Mouse (Mus musculus): ENCODE data around the gene Rps26.

Gene Rps26

DNA sequence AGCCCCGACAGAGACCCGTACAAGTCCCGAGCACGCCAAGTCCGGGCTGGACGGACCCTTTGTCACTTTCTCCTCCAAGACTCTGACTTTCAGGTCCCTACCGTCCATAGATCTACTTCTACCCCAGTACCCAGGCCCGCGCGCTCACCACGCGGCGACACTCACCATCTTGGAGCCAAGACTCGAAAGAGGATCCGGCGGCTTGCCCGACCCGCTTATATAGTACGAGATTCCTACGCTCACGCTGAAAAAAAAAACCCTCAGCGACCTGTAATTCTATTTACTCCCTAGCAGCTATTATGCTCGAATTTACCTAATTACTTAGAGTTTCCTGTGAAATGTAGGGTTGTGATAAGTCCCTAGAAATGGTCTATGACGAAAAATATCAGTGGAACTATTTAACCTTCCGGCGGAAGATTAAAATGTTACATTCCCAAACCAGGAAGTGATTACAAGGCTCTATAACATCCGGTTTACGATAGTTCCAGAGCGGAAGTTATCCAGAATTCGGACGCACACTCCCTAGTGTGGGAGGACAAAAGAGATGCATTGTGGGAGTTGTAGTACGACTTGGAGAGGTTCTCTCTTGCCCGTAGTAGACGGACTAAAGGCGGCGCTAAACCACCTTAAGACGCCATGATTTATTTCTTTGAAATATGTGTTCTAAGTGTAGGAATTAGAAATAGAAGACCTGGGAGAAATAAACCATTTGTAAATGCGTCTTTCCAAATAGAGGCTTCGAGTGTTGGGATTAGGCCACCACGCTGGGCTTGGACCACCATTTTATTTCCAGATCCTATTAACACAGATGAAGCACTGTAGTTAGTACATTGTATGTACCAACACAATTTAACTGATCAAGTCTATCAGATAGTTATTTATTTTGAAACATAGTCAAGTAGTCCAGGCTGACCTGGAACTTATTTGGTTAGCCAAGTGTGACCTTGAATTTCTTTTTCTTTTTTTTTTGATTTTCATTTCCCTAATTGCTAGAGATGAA, at the start of gene Rps26:
Gene Rps26, minus strand, starts transcription at position 437 of the 1,000 bp plus-strand sequence.
- DNase-seq (ENCODE audit: low read depth) = peak; percentile 99

DNA sequence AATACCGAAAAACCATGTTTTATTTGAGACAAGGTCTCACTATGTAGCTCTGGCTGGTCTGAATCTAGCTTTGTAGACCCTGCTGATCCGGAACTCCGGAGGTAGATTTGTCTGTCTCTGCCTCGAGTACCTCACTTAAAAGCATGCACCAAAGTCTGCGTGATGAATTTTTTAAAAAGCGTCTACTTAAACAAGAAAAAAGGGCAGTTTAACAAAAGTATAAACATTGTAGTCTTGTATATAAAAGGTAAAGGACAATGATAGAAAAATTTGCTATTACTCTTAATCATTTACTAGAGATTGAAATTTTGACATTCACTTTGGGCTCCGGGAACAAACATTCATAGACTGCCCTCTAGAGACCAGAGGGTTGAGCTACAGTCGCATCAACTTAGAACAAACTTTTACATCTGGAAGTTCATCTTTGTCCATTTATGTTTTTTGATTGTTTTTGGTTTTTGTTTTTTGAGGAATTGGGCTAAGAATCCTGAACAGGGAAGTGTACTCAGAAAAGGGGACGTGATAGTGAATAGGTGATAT, 48.0 kb upstream of the Rps26 start:
- no peak for DNase-seq (ENCODE audit: low read depth)

GRCm38 (mm10) chr10:128673763-128674468, 47.4 kb upstream of the Rps26 start, which contains the start of gene Suox:
Gene Suox (minus strand): TSS chr10:128674073.
- no peak for DNase-seq (ENCODE audit: low read depth)

DNA sequence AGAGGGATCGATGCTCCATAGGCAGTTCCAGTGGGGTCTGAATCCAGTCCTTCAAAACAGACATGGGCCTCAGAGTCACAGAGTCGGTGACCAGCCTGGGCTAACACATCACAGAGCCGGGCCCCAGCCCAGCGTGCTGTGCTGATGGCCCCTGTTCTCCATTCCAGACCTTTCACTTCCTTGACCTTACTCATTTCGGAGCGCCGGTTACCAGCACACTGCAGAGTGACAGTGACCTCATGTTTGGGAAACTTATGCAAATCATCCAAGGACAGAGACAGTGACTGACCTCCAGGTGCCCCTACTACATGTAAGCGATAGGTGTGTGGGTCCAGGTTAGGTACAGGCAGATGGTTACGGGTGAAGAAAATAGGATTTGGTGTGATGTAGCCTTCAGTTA, 44.6 kb upstream of the Rps26 start:
- no peak for DNase-seq (ENCODE audit: low read depth)

DNA sequence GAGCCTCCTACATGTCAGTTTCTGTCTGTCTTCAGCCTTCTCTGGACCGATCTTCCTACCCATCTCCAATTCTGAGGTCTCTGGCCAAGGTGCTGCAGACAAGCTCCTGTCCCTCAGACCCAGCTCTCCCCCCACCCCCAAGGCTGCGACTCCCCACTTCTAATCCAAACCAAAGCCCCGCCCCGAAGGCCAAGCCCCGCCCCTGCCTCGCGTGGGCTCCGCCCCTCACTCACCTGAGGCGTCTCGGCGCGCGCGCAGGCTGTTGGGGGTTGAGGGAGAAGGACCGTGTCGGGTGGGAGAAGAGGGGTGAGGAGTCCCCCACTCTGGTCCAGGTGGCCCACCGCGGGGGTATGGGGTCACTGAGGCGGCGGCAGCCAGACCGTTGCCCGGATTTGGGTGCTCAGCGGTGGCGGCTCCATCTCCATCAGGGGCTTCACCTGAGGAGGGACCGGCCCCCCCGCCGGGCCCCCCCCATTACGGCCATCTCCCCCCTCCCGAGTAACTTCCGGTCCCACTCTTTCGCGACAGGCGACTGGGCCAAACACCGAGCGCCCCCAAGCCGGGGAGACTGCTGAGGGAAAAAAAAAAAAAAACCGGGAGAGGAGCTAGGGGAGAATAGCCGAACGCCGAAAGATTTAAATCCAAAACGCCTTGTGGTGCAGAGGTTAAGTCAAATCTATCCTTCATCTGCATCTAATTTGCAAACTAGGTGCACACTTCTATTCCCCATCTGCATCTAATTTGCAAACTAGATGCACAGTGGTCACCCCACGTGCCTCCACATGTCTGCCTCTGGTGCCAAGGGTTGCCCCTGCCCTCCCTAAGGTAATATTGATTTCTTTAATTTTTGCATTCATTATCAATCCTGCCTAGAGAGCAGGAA, 42.5 kb upstream of the Rps26 start:
- no peak for DNase-seq (ENCODE audit: low read depth)

DNA sequence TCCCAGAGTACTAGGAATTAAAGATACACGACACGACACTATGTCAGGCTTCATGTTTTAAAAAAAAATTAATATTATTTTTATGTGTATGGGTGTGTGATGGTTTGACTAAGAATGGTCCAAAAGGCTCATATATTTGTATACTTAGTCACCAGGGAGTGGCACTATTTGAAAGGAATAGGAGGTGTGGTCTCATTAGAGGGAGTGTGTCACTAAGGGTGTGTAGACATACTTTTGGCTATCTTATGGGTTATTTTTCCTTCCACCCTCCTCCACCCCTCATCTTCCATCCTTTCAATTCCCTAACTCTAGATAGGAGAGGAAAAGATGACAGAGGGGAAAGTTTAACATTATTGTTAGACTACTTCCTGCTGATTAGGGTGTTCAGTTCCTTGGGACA, 39.3 kb upstream of the Rps26 start:
- no peak for DNase-seq (ENCODE audit: low read depth)

DNA sequence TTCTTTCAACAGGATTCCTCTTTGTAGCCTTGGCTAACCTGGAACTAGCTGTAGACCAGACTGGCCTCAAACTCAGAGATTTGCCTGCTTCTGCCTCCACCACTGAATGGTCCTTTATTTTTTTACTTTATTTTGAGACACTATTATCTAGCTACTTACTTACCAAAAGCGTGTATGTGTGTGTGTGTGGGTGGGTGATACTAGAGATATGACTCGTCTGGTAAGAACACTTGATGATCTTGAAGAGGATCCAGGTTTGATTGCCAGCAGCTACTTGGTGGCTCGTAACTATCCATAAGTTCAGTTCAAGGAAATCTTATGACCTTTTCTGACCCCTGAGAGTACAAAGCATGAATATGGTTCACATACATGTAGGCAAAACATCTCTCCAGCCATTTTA, 38.8 kb upstream of the Rps26 start:
- DNase-seq (ENCODE audit: low read depth) = no peak

- no peak for DNase-seq (ENCODE audit: low read depth)
Measured at GRCm38 (mm10) chr10:128664808-128665207, 38.3 kb upstream of the Rps26 start.

DNA sequence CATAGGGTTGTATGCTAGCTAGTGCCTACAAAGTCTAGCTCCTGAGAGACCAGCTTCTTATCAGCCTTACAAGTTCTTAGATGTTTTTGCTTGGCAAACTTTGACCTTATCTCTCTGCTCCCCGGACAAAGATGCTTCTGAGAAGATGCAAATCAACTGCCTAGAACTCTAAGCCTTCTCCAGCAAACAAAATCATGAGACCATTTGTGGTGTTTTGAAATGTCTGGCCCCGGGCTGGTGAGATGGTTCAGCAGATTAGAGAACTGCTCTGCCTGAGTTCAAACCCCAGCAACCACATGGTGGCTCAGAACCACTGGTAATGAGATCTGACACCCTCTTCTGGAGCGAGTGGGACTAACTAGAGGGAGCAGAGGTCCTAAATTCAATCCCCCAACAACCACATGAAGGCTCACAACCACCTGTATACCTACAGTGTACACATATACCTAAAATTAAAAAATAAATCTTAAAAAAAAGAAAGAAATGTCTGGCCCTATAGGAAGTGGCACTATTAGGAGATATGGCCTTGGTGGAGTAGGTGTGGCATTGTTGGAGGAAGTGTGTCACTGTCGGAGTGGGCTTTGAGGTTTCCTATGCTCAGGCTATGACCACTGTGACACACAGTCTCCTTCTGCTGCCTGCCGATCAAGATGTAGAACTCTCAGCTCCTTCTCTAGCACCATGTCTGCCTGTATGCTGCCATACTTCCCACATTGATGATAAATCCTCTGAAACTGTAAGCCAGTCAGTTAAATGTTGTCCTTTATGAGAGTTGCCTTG, 37.1 kb upstream of the Rps26 start:
- no peak for DNase-seq (ENCODE audit: low read depth)

- no peak for DNase-seq (ENCODE audit: low read depth)
Measured at GRCm38 (mm10) chr10:128662465-128662864, 35.9 kb upstream of the Rps26 start.

DNA sequence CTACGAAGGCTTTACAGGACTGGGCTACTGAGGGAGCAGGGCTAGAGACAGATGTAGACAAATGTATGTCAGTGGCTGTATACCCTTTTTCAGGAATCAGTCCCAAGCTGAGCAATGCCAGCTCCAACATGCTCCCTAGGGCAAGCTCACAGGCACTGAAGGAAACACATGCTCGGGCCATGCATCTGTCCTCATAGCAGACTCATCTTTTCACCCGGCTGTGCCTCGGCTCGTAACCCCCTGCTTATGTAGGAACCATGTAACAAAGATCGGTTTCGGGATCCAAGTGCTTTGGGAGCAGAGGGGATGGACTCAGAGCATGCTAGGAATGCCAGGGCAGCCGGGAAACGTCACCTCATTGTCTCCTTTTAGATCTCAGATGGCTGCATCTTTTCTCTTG, 32.9 kb upstream of the Rps26 start:
- DNase-seq (ENCODE audit: low read depth) = no peak

GRCm38 (mm10) chr10:128657844-128658243, 31.3 kb upstream of the Rps26 start:
- DNase-seq (ENCODE audit: low read depth) = no peak

- no peak for DNase-seq (ENCODE audit: low read depth)
Measured at GRCm38 (mm10) chr10:128656731-128657130, 30.2 kb upstream of the Rps26 start.

GRCm38 (mm10) chr10:128655254-128655653, 28.7 kb upstream of the Rps26 start:
- no peak for DNase-seq (ENCODE audit: low read depth)

GRCm38 (mm10) chr10:128653866-128654265, 27.3 kb upstream of the Rps26 start:
- no peak for DNase-seq (ENCODE audit: low read depth)

DNA sequence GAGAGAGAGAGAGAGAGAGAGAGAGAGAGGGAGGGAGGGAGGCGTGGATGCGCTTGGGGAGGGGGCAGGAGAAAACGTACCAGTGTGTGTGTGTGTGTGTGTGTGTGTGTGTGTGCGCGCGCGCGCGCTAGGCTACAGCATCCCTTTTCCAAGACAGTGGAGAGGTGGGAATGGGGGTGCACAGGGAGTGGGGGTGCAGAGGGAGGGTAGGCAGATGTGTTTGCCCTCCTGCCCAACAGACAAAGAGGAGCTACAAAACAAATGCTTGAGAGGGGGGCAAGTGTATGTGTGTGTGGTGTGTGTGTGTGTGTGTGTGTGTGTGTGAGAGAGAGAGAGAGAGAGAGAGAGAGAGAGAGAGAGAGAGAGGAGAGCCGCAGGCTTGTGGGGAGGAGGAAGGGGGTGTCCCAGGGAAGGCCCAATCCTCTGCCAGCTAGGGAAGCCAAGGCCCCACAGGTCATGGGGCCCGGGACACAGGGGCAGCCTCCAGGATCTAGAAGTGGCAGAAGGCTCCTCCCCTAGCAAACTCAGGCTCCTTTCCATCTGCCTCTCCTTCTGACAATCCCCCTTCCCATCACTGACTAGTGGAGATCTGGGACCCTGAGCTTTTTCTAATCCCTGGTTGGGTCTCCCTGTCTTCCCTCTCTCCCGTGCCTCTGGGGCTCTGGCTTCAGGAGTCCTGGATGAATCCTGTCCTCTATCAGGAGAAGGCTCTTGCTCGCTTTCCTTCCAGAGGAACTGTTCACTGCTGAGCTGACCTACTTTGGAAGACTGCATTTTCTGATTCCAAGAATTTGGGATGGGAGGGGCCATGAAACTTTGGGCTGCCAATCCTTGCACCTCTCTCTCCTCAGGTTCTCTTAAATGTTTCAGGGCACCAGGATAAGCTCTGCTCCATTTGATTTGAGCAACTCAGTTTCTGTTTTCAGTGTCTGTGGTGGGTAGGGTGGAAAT, 19.9 kb upstream of the Rps26 start:
- DNase-seq (ENCODE audit: low read depth) = no peak

- DNase-seq (ENCODE audit: low read depth) = no peak
Measured at GRCm38 (mm10) chr10:128645111-128646011, 18.8 kb upstream of the Rps26 start, which contains the start of gene Ikzf4. Gene Ikzf4 (minus strand): TSS chr10:128645991.

DNA sequence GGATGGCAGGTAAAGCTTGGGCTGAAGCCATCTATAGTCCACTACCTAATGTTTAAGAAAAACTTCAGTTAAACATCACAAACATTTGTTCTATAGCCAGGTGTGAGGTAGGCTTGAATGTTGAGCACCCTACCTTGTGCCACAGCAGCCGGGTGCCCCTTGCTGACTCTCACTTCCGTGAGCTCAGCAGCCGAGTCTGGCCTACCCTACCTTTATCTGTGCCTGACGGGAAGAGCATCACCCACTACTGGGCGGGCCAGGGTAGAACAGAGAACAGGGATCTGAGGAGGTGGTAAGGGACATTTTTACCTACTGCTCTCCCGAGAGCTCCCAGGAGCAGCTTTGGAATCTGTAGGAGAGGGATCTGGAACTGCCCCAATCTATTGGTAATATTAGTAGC, 16.2 kb upstream of the Rps26 start:
- DNase-seq (ENCODE audit: low read depth) = no peak

- no peak for DNase-seq (ENCODE audit: low read depth)
Measured at GRCm38 (mm10) chr10:128641871-128642270, 15.3 kb upstream of the Rps26 start.
